Mouse (Mus musculus): ENCODE measurements around the gene Dip2c. TPM values are rescaled to one million over a fixed set of nuclear protein-coding genes. Genes with fewer than 3 reads are reported as not detected.

Gene Dip2c
- total RNA-seq, 1 experiment from 2014 or later: 29.0 TPM

DNA sequence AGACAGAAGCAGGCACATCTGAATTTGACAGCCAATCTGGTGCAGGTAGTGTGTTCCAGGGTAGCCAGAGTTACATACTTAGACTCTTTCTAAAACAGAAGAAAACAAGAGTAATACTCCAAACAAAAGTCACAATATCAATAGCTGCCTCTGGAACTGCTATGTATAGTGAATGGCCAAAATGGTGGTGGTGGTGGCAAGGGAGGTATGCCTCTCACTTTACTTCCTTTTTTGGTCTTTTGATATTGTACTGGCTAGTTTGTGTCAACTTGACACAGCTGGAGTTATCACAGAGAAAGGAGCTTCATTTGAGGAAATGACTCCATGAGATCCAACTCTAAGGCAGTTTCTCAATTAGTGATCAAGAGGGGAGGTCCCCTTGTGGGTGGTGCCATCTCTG is 148.1 kb downstream of the Dip2c start:
- no peak for DNase-seq

DNA sequence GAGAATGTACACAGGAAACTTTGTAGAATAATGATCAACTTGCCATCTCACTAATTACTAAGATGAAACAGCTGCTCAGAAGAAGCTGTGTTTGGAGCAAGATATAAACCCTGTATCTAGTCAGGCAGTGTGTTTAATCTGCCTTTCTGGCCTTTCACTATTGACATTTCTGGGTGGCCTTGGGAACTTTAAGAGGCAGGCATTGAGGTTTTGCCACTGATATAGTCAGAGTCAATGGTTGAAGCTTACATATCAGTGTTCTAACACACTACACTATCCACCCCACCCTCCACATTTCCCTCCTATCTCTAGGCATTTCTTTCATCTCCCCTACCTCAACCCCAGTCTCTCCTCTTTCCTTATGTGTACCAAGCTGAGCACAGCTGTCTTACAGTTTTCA is 149.9 kb downstream of the Dip2c start:
- DNase-seq: no peak

- no peak for DNase-seq
Measured at GRCm38 (mm10) chr13:9426779-9427178, 150.5 kb downstream of the Dip2c start.

DNA sequence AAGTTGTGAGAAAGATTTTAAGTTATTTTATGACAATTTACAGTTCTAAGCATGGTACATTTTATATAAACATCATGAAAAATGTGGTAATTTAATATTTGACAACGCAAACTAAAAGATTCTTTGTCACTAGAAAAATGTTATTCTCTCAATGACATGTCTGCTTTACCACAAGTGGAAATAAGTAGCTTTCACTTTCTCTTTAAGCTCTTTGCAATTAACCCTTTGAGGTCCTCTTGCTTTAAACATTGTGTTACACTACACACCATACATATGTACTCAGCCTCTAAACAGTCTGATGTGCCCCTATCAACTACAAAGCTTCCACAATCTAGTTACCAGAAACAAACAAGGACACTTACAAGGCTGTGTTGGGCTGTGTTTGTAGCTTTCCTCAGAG is 153.6 kb downstream of the Dip2c start:
- DNase-seq: no peak

GRCm38 (mm10) chr13:9430724-9431123 is 154.4 kb downstream of the Dip2c start:
- DNase-seq: no peak

DNA sequence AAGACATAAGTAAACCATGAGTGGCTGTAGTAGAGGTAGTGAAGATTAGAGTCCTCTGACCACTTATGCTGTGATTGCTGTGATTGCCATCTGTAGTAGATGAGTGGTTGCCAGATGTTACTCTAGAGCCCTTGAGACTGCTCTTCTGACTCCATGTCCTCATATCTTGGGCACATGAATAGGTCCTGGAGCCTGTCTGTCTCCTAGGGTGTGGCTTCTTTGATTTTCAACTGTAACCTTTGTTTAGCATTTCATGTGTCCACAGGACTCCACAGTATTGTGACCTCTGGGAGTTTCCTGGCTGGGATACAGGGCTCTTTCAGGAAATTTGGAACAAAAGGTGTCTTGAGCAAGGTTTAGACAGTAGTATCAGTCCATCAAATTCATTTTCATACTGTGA is 155.1 kb downstream of the Dip2c start:
- DNase-seq: no peak

DNA sequence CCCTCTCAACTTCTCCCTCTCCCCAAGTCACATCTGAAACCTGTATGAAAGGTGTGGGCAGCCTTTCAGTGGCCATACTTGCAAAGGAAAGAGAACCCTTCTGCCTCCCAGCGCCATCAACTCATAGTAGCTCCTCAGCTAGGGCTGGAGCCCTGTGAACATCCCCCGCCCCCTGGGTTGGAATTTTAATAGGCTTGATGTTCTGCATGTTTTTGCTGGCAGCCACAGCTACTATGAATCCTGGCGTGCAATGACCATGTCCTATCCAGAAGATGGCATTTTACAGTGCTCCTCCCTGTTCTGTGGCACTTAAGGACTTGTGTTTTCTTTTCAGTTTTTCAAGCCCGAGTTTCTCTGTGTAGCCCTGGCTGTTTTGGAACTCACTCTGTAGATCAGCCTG is 166.7 kb downstream of the Dip2c start:
- DNase-seq: no peak

DNA sequence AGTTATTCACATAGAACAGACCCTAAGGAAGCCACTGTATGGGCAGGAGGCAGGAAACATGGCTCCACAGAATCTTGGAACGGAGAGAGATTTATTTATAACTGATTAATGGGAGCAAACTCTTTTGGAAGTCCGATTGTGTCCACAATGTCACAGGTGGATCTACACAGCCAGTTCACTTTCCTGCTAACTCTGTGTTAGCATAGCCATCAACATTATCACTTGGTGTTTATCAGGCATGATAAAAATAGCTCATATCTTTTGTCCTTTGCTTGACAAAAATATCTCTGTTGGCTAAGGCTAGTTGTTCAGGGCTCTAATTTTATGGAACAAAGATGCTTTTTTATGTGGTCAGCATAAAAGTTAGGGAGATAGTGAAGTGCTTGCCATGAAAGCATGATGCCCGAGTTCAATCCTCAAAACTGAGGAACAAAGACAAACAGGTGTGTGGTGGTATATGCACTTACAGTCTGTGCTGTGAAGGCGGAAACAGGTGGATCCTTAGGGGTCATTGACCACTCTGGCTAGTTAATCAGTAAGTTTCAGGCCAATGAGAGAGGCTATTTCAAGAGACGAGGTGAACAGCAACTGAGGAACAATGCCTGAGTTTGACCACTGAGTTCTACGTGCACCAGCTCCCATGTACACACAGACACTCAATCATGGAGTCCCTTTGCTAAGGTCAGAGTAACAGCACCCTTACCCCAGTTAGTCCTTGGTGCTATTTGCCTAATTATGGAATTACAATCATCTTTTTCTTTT is 169.4 kb downstream of the Dip2c start:
- DNase-seq: no peak

DNA sequence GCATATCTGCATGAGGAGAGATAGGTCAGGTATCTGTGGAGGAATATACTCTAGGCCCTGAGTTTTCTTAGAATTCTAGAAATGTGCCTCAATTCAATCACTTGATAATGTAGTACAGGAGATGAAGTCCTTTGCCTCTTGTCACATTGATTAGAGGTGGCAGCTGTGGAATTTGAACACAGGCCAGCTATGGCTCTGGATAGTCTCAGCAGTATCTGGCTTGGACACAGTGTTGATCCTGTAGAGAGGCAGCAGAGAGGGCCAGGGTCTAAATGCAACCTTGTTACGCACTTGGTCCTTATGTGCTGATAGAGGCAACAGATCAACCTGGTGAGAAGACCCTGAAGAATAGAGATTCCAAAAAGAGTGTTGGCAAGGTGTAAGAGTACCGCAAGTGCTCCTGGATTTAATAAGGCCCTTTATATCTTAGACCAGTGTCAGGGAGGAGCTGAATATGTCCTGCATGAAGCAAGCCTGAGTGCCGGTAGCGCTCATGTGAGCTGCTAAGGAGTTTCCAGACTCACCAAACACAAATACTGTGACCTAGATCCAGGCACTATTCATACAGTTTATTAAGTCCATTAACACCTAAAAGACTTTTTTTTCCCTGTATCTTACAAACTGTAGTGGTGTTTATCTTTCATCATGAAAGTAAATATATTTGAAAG is 170.3 kb downstream of the Dip2c start:
- DNase-seq: no peak

DNA sequence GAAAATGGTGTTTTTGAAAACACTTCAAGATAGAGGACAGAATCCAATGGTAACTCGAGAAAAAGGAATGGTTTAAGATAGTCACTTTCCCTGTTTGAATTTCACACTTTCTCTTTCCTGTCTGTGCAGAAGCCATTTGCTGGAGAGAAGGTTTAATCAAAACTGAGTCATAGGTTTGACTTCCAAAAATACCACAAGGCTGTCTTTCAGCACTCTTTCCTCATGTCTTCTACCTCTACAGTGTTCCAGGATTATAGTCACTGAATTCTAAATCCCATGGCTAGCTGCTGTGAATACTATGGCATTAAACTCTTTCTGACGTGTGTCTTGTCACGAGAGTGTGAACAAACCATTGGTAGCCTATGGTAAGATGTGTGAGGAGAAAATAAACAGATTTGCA is 173.9 kb downstream of the Dip2c start:
- no peak for DNase-seq

GRCm38 (mm10) chr13:9451952-9452351 is 175.6 kb downstream of the Dip2c start:
- DNase-seq: no peak

- no peak for DNase-seq
Measured at GRCm38 (mm10) chr13:9454426-9455177, 178.3 kb downstream of the Dip2c start.

DNA sequence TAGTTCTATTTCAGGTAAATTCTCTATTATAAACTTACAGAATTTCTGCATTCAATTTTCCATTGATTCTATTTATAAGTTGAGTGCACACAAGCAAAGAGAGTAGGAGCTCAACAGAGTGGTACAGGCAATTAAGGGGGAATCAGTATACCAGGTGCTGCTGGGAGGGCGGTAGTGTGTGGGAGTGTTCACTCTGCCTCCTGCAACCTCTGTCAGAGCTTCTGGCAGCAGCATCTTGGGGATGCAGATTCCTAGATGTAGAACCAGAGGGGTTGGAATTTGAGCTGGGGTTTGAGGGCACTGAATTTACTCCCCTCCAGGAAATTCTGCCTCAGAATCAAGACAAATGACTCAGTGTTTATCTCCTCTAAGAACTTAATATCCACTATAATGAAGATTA is 179.7 kb downstream of the Dip2c start:
- no peak for DNase-seq

DNA sequence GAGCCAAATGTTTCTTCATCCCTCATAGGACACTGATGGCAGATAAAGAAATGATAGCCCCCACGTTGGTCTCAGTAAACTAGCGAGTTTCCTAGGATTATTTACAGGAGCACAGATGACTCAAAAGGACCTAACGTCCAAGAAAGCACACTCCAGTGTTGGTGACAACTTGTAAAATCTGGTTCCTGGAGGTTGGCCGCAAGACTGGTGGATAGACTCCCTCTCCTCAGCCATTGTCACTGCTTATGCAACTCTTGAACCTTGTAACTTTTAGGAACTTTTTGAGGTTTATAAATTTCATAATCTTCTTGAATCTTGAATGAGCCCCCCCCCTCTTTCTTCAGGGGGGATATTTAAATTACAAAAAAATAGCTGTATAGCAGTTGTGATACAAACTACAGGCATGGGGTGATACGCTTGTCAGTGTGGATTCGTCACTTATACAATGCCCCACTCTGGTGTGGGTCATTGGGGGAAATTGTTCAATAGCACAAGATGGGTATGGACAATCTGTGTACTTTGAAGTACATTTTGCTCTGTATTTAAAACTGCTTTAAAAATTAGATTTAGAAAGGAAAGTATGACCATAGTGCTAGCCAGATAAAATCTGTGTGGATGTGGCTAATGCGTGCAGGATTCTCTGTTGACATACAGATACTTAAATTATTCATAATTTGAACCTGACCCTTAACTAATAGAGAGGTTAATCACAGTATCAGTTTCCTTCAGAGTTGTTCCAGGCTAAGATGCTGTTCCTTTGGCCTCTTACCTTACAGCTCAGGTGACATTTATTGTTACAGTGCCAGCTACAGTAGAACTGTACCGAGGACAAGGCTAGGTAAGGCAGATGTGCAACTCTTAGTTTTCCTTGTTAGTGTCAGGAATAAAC is 181.3 kb downstream of the Dip2c start:
- no peak for DNase-seq

GRCm38 (mm10) chr13:9464457-9464856 is 188.1 kb downstream of the Dip2c start:
- no peak for DNase-seq

- peak; percentile 17 for DNase-seq
Measured at GRCm38 (mm10) chr13:9467216-9467615, 190.9 kb downstream of the Dip2c start.

DNA sequence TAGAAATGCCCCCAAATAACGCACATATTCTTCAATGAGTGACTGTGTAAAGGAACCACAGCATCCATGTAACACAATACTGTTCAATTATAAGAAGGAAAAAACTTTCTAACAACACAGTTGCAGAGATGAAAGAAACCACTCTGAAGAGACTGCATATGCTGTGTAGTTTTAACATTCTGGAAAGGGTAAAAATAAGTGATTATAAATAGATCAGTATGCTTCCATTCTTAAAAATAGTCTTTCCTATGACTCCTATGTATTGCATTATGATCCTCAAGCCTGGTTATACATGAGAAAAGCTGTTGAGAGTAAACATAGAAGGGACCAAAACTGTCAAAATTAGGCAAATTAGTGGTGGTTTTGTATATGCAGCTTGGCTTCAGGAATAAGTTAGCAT is 197.1 kb downstream of the Dip2c start:
- no peak for DNase-seq

GRCm38 (mm10) chr13:9481722-9482121 is 205.4 kb downstream of the Dip2c start:
- no peak for DNase-seq

GRCm38 (mm10) chr13:9489696-9490095 is 213.4 kb downstream of the Dip2c start:
- no peak for DNase-seq

DNA sequence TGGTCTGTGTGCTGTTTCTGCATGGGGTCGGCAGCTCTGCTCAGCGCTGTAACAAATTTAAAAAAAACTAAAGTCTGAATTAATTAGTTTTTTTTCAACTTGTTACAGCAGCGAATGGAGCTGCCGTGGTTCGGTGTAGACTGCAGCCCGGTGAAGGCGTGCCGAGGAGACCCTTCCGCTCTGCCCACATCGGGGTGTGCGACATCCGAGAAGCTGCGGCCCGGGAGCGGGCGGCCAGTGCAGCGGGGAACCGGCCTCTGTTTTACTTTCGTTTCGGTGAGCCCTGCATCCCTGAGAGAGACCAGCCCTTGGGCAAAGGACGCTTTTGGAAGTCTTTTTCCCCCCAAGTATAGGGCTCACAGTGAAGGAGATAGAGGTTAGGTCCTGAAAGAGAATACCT is 218.4 kb downstream of the Dip2c start:
- DNase-seq: peak; percentile 28

DNA sequence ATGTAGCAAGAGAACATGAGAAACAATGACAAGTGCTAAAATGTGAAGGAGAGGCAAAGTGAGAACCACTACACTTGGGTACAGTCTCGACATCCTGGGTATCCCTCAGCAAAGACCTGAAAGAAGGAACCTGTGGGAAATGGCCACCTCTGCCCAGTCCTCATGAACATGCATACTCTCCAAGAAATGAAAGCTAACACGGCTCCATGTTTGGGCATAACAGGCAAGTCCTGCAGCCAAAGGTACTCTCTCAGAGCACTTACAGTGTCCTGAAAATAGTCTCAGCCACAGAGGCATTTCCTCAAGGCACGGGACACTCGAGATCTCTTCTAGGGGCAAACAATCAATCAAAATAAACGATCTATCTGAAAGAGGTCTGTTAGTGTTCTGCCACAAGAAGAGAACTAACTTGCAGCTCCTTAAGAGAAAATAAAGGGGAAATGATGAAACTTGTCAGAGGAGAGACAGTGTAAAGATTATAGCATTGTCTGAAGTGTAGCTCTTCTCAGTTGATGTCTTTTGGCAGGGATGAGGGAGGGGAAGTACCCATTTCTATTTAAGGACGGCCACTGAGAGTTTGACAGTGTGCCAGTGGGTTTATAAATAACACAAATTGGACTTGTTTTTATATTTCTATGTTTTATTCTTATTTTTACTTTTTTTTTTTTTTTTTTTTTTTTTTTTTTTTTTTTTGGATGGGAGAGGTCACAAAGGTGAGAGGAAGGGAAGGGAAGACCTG is 228.0 kb downstream of the Dip2c start:
- DNase-seq: no peak

DNA sequence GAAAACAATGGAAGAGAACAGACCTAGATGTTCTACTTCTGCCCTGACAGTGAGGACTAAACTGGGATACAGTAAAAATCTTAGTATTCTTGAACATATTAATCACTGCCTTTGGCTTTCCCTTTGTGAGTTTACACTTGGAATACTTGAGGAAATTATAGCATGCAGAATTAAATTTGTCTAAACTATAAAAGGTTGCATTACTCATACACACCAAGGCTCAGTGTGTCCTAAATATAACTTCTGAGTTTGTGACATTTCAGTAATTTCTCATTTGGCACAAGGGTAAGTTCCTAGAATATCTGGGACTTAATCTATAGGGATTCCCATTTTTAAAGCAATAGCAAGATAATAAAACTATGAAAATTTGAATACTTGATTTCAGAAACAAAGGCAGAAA is 262.2 kb downstream of the Dip2c start:
- no peak for DNase-seq

Data from adrenal gland, postnatal 25 days (tissue).